Mouse (Mus musculus): Measurements from ENCODE around the gene Gm2174. TPM values are rescaled to one million over a fixed set of nuclear protein-coding genes. Genes with fewer than 3 reads are reported as not detected.
A peak's percentile ranks its signal among the peaks of the same experiment; 100 is the strongest.

The Gm2174 gene
- polyA plus RNA-seq, 1 experiment from 2014 or later, result 1.3 TPM

DNA sequence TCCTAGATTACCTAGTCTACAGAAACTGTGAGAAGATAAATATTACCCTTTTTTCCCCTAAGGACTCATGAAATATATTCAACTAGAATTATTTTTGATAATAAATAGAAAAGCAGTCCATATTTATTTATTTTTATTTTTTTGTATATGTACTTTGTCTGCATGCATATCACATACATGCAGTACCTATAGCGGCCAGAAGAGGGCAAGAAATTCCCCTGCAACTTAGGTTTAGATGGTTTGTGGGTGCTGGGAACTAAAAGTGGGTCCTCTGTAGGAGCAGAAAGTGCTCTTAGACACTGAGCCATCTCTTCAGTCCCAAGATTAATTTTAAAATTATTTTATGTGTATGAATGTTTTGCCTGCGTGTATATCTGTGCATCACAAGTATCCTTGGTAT lies 17.2 kb upstream of the Gm2174 start:
- no peak for TF ChIP-seq EP300 (optimal IDR thresholded peaks at IDR 0.05)
- peak; percentile 53 for TF ChIP-seq CTCF (IDR thresholded peaks at IDR 0.05; ENCODE audit: low read depth)
- H3K4me2 ChIP-seq (replicated peaks; ENCODE audit: low read depth), result no peak overlapping the region
- ATAC-seq (ENCODE audit: low FRiP score, low TSS enrichment) (no peak), DNase-seq (ENCODE audit: low spot score) (no peak)
- H3K4me3 ChIP-seq (ENCODE audit: low read depth, low read length), result no peak overlapping the region
- H3K4me1 ChIP-seq (replicated peaks; ENCODE audit: control insufficient read depth, insufficient read depth), result no peaks in the 10 kb centered on the region
- no peaks in the 10 kb centered on the region for H3K27me3 ChIP-seq (ENCODE audit: control insufficient read depth, insufficient read depth, low read length)
- no peaks in the 10 kb centered on the region for H3K36me3 ChIP-seq (ENCODE audit: control insufficient read depth, insufficient read depth, low read length)
- no peak overlapping the region for H3K27ac ChIP-seq (replicated peaks)
- WGBS, result 47% methylated on average over 2 of the region's 2 CpGs
- H3K9me3 ChIP-seq (ENCODE audit: control insufficient read depth, low read length), result no peaks in the 10 kb centered on the region
- H3K9ac ChIP-seq (ENCODE audit: low read length), result no peak overlapping the region

DNA sequence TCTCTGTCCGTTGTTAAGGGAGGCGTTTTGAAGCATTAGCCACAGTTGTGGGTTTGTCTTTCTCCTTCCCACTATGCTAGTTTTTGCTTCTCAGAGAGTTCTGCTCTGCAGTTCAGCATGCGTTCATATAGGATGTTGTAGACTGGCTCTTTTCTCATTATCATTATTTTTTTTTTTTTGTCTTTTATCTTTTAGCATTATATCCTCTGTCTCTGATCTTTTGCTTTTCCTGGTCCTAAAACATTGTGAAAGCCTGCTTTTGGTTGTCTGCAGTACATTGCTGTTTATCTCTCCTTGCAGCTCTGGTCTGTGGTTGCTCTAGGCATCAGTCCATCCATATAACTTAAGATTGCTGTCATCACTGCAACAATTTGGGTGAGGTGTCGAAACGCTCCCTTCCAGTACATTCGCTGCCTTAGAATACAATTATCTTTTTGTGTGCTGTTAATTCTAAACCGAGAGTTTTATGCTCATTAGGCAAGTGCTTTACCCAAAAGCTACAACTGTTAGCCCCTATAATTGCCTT lies 11.9 kb upstream of the Gm2174 start:
- ATAC-seq (ENCODE audit: low FRiP score, low TSS enrichment), result no peak
- WGBS, result 73% methylated on average over 7 of the region's 7 CpGs

DNA sequence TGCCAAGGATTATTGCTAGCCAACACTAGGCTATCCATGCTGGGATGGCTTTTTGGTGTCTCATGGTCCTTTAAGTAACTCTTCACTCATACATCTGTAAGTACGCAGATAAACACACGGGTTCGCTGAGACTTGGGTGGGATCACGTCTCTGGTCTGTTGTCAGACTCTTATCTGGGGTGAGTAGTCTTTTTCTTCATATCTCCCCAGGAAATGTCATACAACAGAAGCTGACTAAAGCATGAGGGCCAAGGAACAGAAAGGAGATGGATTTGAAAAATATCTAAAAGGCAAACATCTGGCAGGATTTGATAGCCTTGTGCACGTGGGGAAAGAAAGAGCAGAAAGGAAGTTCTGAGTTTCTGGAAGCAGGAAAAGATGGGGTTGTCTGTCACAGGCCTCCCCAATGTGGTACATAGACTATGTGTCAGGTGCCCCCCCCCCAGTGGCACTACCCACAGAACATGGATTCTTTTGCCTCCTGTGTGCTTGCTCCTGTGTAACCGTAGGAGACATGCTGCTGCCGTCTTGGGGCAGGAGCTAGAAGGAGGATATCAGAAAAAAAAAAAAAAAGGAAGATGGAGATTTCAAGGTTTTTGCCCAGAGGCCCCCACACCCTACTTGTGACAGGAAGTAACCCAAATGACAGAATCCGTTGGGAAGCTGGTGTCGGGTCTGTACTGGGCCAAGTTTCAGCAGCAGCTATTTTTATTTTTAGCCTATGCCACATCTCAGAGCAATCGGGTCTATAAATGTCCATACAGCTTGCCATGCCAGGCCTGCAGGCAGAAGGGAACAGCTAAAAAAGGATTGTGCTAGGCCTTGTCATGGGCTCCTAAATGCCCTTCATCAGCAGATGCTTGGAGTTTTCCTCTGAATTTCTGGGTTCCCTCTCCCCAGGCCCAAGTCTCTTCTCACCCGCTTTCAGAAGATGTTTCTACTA lies 1.0 kb upstream of the Gm2174 start:
- no peaks in the 10 kb centered on the region for H3K9me3 ChIP-seq (ENCODE audit: control insufficient read depth, low read length)
- no peak for ATAC-seq (ENCODE audit: low FRiP score, low TSS enrichment)
- 65% methylated on average over 11 of the region's 11 CpGs for WGBS

More for the DNA sequence above, 11.9 kb upstream of the Gm2174 start:
- DNase-seq (ENCODE audit: low spot score), result no peak
- Histone ChIP-seq H3K27me3 (ENCODE audit: control insufficient read depth, insufficient read depth, low read length) (no peaks in the 10 kb centered on the region), H3K4me3 (ENCODE audit: low read depth, low read length) (no peak overlapping the region), H3K36me3 (ENCODE audit: control insufficient read depth, insufficient read depth, low read length) (no peaks in the 10 kb centered on the region), H3K4me1 (replicated peaks; ENCODE audit: control insufficient read depth, insufficient read depth) (no peaks in the 10 kb centered on the region), H3K9me3 (ENCODE audit: control insufficient read depth, low read length) (no peaks in the 10 kb centered on the region), H3K27ac (replicated peaks) (no peak overlapping the region), H3K4me2 (replicated peaks; ENCODE audit: low read depth) (no peak overlapping the region), H3K9ac (ENCODE audit: low read length) (no peak overlapping the region)
- TF ChIP-seq CTCF (IDR thresholded peaks at IDR 0.05; ENCODE audit: low read depth), result no peak
- TF ChIP-seq EP300 (optimal IDR thresholded peaks at IDR 0.05), result no peak

DNA sequence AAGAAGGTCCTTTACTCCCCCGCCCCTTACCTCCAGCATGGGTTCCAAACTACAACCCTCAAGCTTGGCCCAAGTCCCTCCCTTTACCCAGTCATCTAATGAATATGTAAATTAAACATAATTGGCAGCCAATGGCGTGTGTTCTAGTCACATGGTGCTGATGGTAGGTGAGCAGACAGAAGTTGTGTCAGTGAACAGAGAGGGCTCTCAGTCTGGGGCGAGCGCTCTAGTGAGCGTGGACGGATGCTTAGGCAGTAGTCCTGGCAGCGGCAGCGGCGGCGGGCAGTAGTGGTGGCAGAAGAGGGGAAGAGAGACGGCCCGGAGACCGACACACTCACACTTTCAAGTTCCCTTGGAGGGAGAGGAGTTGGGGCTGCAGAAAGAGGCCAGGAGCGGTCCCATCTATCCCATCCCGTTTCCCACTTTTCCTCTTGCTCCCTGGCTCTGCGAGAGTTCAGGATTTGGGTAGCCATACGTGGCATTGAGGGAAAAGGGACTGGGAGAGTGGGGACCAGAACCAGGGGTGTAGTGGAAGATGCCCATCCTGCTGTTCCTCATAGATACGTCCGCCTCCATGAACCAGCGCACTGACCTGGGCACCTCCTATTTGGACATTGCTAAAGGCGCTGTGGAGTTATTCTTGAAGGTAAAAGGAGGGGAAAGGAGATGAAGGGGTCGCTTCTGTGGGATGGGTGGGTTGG lies 7.1 kb downstream of the Gm2174 start, which contains the start of gene Ints6l:
Gene Ints6l, plus strand, starts transcription at position 187 of the 701 bp plus-strand sequence.
- Histone ChIP-seq H3K9ac (ENCODE audit: low read length) (peak within 1 kb of the TSS; percentile 76), H3K27ac (replicated peaks) (peak within 1 kb of the TSS; percentile 94), H3K4me1 (replicated peaks; ENCODE audit: control insufficient read depth, insufficient read depth) (no peaks in the 10 kb centered on the region), H3K27me3 (ENCODE audit: control insufficient read depth, insufficient read depth, low read length) (no peaks in the 10 kb centered on the region), H3K4me3 (ENCODE audit: low read depth, low read length) (peak within 1 kb of the TSS; percentile 59), H3K9me3 (ENCODE audit: control insufficient read depth, low read length) (no peaks in the 10 kb centered on the region), H3K36me3 (ENCODE audit: control insufficient read depth, insufficient read depth, low read length) (no peaks in the 10 kb centered on the region), H3K4me2 (replicated peaks; ENCODE audit: low read depth) (peak within 1 kb of the TSS; percentile 57)
- DNase-seq (ENCODE audit: low spot score) (peak; percentile 66), ATAC-seq (ENCODE audit: low FRiP score, low TSS enrichment) (peak; percentile 85)
- 12% methylated on average over 17 of the region's 22 CpGs for WGBS
- TF ChIP-seq EP300 (optimal IDR thresholded peaks at IDR 0.05) (no peak), CTCF (IDR thresholded peaks at IDR 0.05; ENCODE audit: low read depth) (no peak)

More for the DNA sequence above, 1.0 kb upstream of the Gm2174 start:
- no peak for TF ChIP-seq EP300 (optimal IDR thresholded peaks at IDR 0.05)
- no peak for TF ChIP-seq CTCF (IDR thresholded peaks at IDR 0.05; ENCODE audit: low read depth)
- H3K4me3 ChIP-seq (ENCODE audit: low read depth, low read length), result no peak overlapping the region
- H3K4me1 ChIP-seq (replicated peaks; ENCODE audit: control insufficient read depth, insufficient read depth), result no peaks in the 10 kb centered on the region
- no peaks in the 10 kb centered on the region for H3K27me3 ChIP-seq (ENCODE audit: control insufficient read depth, insufficient read depth, low read length)
- no peak for DNase-seq (ENCODE audit: low spot score)
- H3K4me2 ChIP-seq (replicated peaks; ENCODE audit: low read depth), result no peak overlapping the region
- H3K9ac ChIP-seq (ENCODE audit: low read length), result no peak overlapping the region
- no peaks in the 10 kb centered on the region for H3K36me3 ChIP-seq (ENCODE audit: control insufficient read depth, insufficient read depth, low read length)
- no peak overlapping the region for H3K27ac ChIP-seq (replicated peaks)

DNA sequence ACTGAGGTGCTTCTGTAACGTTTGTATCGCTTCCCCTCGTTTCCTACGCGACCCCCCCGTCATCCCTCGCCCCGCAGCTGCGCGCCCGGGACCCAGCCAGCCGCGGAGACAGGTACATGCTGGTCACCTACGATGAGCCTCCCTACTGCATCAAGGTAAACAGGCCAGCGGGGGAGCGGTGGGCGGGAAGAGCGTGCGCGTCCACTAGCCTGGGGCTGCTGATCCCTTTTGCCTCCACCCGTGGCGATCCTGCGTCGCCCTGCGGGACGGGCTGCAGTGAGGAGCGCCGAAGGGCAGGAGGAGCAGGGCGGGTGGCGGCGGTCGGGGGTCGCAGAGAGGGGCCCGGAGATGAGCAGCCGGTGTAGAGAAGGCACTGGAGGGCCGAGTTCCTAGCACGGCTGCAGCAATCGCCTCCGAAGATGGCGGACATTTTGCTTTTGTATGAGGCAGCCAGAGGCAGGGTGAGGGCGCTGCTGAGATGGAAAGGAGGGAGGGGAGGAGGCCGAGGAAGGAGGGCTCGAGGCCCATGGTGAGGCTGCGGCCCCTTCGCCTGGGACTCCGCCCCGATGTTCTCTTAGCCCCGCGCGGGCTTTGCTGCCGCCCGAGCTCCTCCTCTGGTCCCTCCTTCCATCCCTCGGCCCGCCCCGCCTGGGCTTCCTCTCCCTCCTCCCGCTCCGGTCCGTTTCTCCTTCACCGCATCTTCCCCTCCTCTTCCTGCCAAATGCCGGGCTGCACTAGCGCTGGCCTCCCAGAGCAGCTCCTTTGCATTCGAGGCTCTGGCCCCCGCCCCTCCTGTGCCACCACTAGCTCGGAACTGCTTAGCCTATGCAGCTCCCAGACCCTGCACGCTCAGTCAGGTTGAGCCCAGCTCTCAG lies 7.8 kb downstream of the Gm2174 start:
- H3K27ac ChIP-seq (replicated peaks), result peak overlapping the region; percentile 94
- H3K4me3 ChIP-seq (ENCODE audit: low read depth, low read length), result peak overlapping the region; percentile 59
- no peaks in the 10 kb centered on the region for H3K9me3 ChIP-seq (ENCODE audit: control insufficient read depth, low read length)
- WGBS, result 18% methylated on average over 45 of the region's 65 CpGs
- H3K27me3 ChIP-seq (ENCODE audit: control insufficient read depth, insufficient read depth, low read length), result no peaks in the 10 kb centered on the region
- H3K36me3 ChIP-seq (ENCODE audit: control insufficient read depth, insufficient read depth, low read length), result no peaks in the 10 kb centered on the region
- no peaks in the 10 kb centered on the region for H3K4me1 ChIP-seq (replicated peaks; ENCODE audit: control insufficient read depth, insufficient read depth)
- DNase-seq (ENCODE audit: low spot score) (peak; percentile 91), ATAC-seq (ENCODE audit: low FRiP score, low TSS enrichment) (peak; percentile 96)
- peak overlapping the region; percentile 57 for H3K4me2 ChIP-seq (replicated peaks; ENCODE audit: low read depth)
- H3K9ac ChIP-seq (ENCODE audit: low read length), result peak overlapping the region; percentile 76
- TF ChIP-seq EP300 (optimal IDR thresholded peaks at IDR 0.05) (no peak), CTCF (IDR thresholded peaks at IDR 0.05; ENCODE audit: low read depth) (peak; percentile 64)

Measured in stomach, postnatal 0 days (tissue).